Mouse (Mus musculus): ENCODE measurements around the gene Dclk1.

GRCm38 (mm10) chr3:55461685-55462655 lies 219.8 kb downstream of the Dclk1 start:
- TF ChIP-seq GATA1 (IDR thresholded peaks at IDR 0.05; ENCODE audit: low read length) (no peak), TAL1 (IDR thresholded peaks at IDR 0.05; ENCODE audit: low read length) (no peak)

Measured in erythroblast, embryonic 14.5 days (primary cell).